Mouse (Mus musculus) cerebellum, adult 2 months (tissue): ENCODE results near the gene Ror2.

Source experiments
- CTCF ChIP-seq: fragments of 200-500 bp; IDR thresholded peaks from 2 replicates; pipeline ENCODE4 v1.5.1; 2011; ENCODE audit warnings: low read depth, mild to moderate bottlenecking, control low read depth, low read length, moderate library complexity, borderline replicate concordance; ENCODE audit not compliant: insufficient read depth
- POLR2A ChIP-seq: fragments of 200-500 bp; IDR thresholded peaks from 2 replicates; pipeline ENCODE4 v1.6.1; 2011; ENCODE audit warnings: low read length, control low read depth, borderline replicate concordance; ENCODE audit not compliant: insufficient read depth

- TF ChIP-seq CTCF (no peak), POLR2A (no peak)
Measured at GRCm38 (mm10) chr13:53323661-53324060, 37.7 kb upstream of the Ror2 start.
